Mouse (Mus musculus) effector memory CD4-positive, alpha-beta T cell, adult 7 months (primary cell): Measurements from ENCODE around the gene Coa5. TPM values are rescaled to one million over a fixed set of nuclear protein-coding genes. Genes with fewer than 3 reads are reported as not detected.

ENCODE experiments used
- polyA plus RNA-seq: library from polyadenylated mRNA; unstranded; fragments of 100-300 nt; shearing (Covaris generic); gene quantifications from one replicate; pipeline ENCODE4 v1.2.1, GENCODE M21; 2017

Coa5 gene
- 52.2 TPM for polyA plus RNA-seq

DNA sequence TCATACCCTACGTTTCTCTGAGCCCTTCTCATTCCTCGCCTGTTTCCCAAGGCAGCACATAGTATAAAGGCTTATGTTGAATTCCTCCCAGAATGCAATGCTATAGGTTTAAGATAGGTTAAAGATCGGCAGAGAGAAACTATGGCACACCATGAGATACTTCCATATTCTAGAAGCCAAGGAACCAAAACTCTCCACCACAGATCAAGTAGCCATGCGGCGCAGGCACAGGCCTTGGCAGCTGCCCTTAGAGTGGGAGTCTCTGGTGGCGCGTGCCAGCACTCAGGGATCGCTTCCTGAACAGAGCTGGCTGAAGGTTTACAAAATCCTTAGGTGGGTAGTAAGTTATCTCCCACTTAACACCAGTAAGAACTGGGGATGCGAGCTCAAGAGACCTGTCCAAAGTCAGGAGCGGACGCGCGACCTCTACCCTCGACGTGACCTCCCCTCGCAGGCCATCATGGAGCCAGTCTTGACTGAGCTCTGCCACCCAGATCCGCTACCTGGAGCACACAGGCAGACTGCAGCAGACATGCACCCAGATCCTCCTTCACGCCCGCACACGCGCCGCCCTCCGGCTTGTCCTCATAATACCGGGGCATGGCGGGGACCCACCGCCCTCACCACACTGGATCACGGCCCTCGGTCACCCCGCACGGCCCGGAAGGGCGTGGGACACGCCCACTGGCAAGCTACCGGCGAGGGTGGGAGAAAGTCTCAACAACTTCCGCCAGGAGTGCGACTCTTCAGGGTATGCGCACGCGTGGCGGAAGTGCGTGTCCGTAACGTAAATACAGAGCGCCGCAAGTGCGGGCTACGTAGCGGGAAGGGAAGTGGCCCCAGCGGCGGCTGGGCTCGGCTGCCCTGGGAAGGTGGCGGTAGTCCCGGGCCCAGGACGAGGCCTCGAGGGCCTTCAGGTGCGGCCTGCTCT lies at the start of gene Coa5, which contains the start of gene Unc50:
TSS of gene Coa5 (minus strand) at position 738 of the 931 bp plus-strand sequence.
TSS of gene Unc50 (plus strand) at position 774 of the 931 bp plus-strand sequence.

Other genes starting within 250 kb of the Coa5 start
- 0.61 TPM for gene Cnga3, start 215.7 kb downstream of the Coa5 start, polyA plus RNA-seq
- gene Inpp4a, start 130.2 kb downstream of the Coa5 start, polyA plus RNA-seq: 14.2 TPM
- gene Unc50, start within 50 bp of the Coa5 start, polyA plus RNA-seq: 99.5 TPM
- 14.9 TPM for gene Mgat4a, start 110.9 kb upstream of the Coa5 start, polyA plus RNA-seq